Mouse (Mus musculus): Measurements from ENCODE around the gene Hist2h2aa2.

GRCm38 (mm10) chr3:96197129-96197749, 42.8 kb downstream of the Hist2h2aa2 start:
- TF ChIP-seq CTCF (IDR thresholded peaks at IDR 0.05; ENCODE audit: low read depth) (peak; percentile 22; the same call in 1 of the 2 replicates), EP300 (IDR thresholded peaks at IDR 0.05; ENCODE audit: low read depth) (peak; percentile 49; the same call in 1 of the 2 replicates)

Measured in liver, postnatal 0 days (tissue).